Mouse (Mus musculus) brown adipose tissue, adult 24 weeks (tissue): Measurements from ENCODE around the gene Kpna6. TPM values are rescaled to one million over a fixed set of nuclear protein-coding genes. Genes with fewer than 3 reads are reported as not detected.

ENCODE experiments used
- H3K27ac ChIP-seq: fragments of 200-500 bp; replicated peaks from 2 replicates; pipeline ENCODE4 v1.5.1; 2012; ENCODE audit warnings: low read depth, mild to moderate bottlenecking, low read length
- H3K4me1 ChIP-seq: fragments of 200-500 bp; 2 replicates; pipeline ENCODE4 v1.6.1; 2012; ENCODE audit warnings: low read length, mixed read lengths; ENCODE audit not compliant: control insufficient read depth, insufficient read depth, insufficient read length
- H3K4me3 ChIP-seq: fragments of 200-500 bp; 2 replicates; pipeline ENCODE4 v1.5.1; 2012; ENCODE audit warnings: low read depth, mild to moderate bottlenecking, low read length, moderate library complexity; ENCODE audit not compliant: insufficient read depth
- polyA plus RNA-seq: library from polyadenylated mRNA; stranded (reverse); fragments of >200 nt; gene quantifications from 2 replicates; pipeline ENCODE4 v1.2.4, GENCODE M21; 2012; ENCODE audit not compliant: missing spikeins, insufficient read depth, insufficient read length

The Kpna6 gene
- polyA plus RNA-seq, 1 experiment = 75.5 TPM

DNA sequence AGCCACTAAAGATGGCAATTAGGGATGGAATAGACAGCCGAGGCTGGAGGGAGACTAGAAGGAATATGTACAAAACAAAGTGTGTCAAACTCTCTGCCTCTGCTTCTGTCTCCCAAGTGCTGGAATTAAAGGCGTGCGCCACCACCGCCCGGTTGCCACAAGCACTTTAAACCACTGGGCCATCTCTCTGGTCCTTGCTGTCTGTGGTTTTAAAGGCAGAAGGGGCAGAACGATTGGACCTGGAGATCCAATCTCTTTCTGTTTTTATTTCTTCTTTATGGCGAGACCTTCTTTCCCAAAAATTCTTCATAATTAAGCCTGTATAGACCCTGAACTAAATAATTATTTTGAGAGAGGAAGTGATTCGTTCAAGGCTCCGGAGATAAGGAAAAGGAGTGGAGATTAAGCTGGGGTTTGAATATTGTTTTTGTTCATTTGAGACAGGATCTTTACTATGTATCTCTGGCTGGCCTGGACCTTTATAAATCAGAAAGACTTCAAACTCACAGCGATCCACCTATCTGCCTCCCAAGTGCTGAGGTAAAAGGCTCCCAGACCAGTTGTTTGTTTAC is 397 bp upstream of the Kpna6 start:
- Histone ChIP-seq H3K4me3 (peak overlapping the region; percentile 97), H3K4me1 (peaks cover 3% of the 10 kb centered on the region; the same call in 1 of the 2 replicates), H3K27ac (peak overlapping the region; percentile 52; the same call in 1 of the 2 replicates)

- peaks cover 3% of the 10 kb centered on the region; the same call in 1 of the 2 replicates for H3K4me1 ChIP-seq
- peak overlapping the region; percentile 91 for H3K27ac ChIP-seq
- H3K4me3 ChIP-seq = peak overlapping the region; percentile 97
These were observed 980 bp downstream of the Kpna6 start for GRCm38 (mm10) chr4:129671491-129672082.

DNA sequence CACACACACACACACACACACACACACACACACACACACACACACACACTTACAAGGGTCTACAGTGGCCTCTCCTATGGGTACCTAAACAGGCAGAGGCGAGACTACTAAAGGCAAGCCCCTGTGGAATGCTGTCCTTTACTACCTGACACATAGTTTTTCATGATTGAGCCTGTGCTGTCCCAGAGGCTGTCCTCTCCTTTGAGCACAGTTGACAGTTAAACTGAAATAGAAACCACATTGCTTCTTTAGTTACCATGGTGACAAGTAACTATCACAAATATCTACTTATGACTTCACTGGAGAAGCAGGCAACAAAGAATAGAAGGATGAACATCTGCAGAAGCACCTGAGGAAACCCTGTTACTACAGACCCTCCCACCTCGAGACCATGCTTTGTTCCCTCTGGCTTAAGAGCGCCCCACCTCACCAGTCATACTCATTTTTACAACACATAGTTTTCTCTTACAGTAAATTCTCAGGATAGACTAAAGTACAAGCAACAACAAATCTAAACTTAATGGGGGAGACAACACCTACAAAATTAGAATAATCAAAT is 10.2 kb downstream of the Kpna6 start:
- Histone ChIP-seq H3K4me3 (no peak overlapping the region), H3K4me1 (no peaks in the 10 kb centered on the region), H3K27ac (no peak overlapping the region)

- Histone ChIP-seq H3K27ac (no peak overlapping the region), H3K4me1 (no peaks in the 10 kb centered on the region), H3K4me3 (no peak overlapping the region)
These were observed 11.0 kb downstream of the Kpna6 start for GRCm38 (mm10) chr4:129661584-129661983.

DNA sequence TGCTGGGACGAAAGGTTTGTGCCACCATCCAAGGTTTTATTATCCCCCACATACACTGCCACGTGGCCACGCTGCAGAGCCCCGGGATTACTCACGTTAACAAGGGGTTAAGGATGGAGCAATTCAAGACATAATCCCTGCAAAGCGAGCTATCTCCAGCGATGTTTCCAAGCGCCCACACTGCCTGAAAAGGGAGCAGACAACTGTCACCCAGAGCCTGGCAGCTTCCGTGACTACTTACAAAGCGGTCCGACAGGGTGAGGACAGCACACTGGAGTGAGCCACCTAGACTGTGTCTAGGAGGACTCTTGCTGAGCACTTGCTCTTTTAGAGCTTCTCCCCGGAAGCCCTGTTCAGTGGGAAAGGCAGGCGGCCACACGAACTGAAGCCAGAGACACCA is 17.8 kb downstream of the Kpna6 start:
- Histone ChIP-seq H3K4me1 (no peaks in the 10 kb centered on the region), H3K4me3 (no peak overlapping the region), H3K27ac (no peak overlapping the region)

- no peaks in the 10 kb centered on the region for H3K4me1 ChIP-seq
- no peak overlapping the region for H3K27ac ChIP-seq
- no peak overlapping the region for H3K4me3 ChIP-seq
These were observed 22.2 kb downstream of the Kpna6 start for GRCm38 (mm10) chr4:129650359-129650758.

DNA sequence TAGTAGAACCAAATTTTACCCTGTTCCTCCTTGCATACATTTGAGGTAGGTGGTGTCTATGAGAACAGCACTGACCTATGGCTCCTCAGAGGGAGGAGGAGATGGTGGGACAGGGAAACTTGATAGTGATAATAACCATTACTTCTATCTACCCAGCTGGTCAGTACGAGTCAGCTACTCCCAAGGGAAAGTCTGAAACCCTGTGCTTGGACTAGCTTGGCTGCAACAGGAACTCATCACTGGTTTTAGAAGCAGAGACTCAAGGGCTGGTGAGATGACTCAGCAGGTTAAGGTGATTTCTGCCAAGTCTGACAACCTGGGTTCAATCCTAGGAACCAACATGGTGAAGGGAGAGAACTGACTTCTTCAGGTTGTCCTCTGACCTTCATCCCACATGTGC is 23.9 kb downstream of the Kpna6 start:
- H3K4me3 ChIP-seq = no peak overlapping the region
- H3K4me1 ChIP-seq = no peaks in the 10 kb centered on the region

GRCm38 (mm10) chr4:129645204-129645603 is 27.4 kb downstream of the Kpna6 start:
- Histone ChIP-seq H3K27ac (no peak overlapping the region), H3K4me3 (no peak overlapping the region), H3K4me1 (no peaks in the 10 kb centered on the region)

More for the DNA sequence above, 23.9 kb downstream of the Kpna6 start:
- H3K27ac ChIP-seq = no peak overlapping the region

- H3K27ac ChIP-seq = peak overlapping the region; percentile 43
- peaks cover 4% of the 10 kb centered on the region for H3K4me1 ChIP-seq
- no peak overlapping the region for H3K4me3 ChIP-seq
These were observed 30.8 kb downstream of the Kpna6 start for GRCm38 (mm10) chr4:129641756-129642155.

DNA sequence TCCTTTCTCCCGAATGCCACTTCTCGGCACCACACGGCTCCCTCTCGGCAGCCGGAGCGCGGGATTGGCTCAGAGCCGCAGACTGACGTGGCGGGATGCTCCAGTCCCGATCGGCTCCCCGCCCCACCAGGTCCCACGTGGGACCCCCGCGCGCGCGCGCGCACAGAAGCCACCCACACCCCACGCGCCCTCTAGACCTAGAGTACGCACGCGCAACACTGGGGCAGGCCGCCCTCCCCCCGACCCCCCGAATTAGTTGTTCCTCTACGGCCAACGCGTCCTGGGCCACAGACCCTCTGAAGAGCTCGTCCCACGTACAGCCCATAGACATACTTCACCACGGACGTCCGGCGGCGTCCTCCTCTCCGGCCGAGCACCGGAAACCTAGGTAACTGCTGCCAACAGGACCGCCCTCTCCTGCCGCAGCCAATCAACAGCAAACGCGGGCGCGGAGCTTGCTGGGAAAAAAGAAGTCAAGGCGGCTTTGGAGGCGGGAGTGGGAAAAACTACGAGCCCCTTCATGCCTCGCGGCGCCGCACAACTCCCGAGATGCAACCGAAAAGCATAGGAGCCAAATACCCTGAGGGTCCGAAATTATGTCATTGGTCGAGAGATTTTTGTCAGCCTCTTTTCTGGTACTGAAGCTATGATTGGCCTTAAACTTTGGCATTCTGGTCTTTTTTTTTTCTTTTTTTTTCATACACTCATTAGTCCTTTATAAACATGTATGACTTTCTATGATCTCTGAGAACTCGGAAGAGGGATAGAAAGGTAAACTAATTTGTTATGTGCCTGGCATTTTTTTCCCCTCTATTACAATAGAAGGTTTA is 31.7 kb downstream of the Kpna6 start, which contains the start of gene Txlna:
Txlna (minus strand) TSS at position 428 of the 830 bp plus-strand sequence.
- H3K4me3 ChIP-seq = peak within 1 kb of the TSS; percentile 98
- peaks cover 4% of the 10 kb centered on the region for H3K4me1 ChIP-seq
- H3K27ac ChIP-seq = peak within 1 kb of the TSS; percentile 99

DNA sequence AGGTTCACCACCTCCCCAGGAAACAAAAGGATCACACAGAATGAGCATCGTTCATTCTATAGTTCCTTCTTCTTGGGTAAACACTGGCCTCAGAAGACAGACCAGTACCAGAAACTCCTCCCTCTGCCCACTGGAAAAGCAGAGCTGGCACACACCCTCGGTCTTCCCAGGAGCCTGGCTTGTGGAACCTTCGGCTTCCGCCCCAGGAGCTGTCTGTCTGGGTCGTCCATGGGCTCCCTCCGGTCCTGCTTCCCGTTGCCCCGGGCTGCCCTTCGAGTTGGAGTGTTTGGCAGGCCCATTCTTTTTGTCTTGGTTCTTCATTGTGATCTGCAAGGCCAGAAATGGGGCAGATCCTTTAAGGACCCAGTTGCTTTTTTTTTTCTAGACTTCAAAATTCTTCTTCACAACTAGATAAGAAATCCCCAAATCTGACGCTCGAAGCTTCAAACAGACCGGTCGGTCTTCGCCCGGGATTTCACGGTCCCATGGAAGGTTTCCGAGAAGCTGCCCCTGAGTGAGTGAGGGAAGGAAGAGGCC is 32.4 kb downstream of the Kpna6 start:
- H3K4me1 ChIP-seq = peaks cover 4% of the 10 kb centered on the region
- peak overlapping the region; percentile 71 for H3K27ac ChIP-seq
- peak overlapping the region; percentile 98 for H3K4me3 ChIP-seq

GRCm38 (mm10) chr4:129639221-129639620 is 33.3 kb downstream of the Kpna6 start:
- no peak overlapping the region for H3K27ac ChIP-seq

GRCm38 (mm10) chr4:129633852-129634251 is 38.7 kb downstream of the Kpna6 start:
- Histone ChIP-seq H3K4me3 (no peak overlapping the region), H3K27ac (no peak overlapping the region), H3K4me1 (no peaks in the 10 kb centered on the region)

More at GRCm38 (mm10) chr4:129639221-129639620, 33.3 kb downstream of the Kpna6 start:
- Histone ChIP-seq H3K4me3 (no peak overlapping the region), H3K4me1 (peaks cover 4% of the 10 kb centered on the region)

DNA sequence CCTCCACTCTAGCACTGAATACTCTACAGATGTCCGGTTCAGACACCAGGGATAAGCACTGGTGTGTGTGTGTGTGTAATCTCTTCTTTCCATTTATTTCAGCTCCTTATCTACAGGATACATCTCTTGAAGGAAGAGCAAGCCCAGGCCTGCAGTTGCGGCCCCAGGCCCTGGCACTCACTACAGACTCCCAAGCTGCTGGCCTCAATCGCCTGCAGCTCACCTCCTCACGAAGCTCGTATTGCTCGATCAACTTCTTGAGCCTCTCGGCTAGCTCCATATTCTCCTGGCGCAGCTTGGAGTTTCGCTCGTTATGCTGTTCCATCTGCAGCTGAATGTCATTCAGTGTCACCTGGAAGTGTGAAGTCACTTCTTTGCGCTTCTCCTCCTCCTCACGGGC is 40.7 kb downstream of the Kpna6 start:
- Histone ChIP-seq H3K27ac (no peak overlapping the region), H3K4me1 (no peaks in the 10 kb centered on the region), H3K4me3 (no peak overlapping the region)

- H3K4me3 ChIP-seq = no peak overlapping the region
- no peaks in the 10 kb centered on the region for H3K4me1 ChIP-seq
- H3K27ac ChIP-seq = no peak overlapping the region
These were observed 41.6 kb downstream of the Kpna6 start for GRCm38 (mm10) chr4:129630944-129631343.
